Mouse (Mus musculus) ovary, postnatal 36 days (tissue): ENCODE measurements at regions not wholly inside any gene's neighbourhood (a gene's known extent, or its start where the extent isn't known, plus 50 kb on each side); places are given as distances from the start of the nearest gene placed in this dataset.
A peak's percentile ranks its signal among the peaks of the same experiment; 100 is the strongest.

Experiments
- DNase-seq: peaks from one replicate; pipeline ENCODE4 v3.0.0; 2022; ENCODE audit warnings: low spot score, mixed read lengths

- no peak for DNase-seq
Measured at GRCm38 (mm10) chr6:78599751-78600150, 131.1 kb upstream of the Reg3g start.

GRCm38 (mm10) chr6:78570000-78570597 is 101.4 kb upstream of the Reg3g start:
- DNase-seq = no peak

- no peak for DNase-seq
Measured at GRCm38 (mm10) chr6:78553008-78553698, 84.5 kb upstream of the Reg3g start.

GRCm38 (mm10) chr6:78552353-78552698 is 83.7 kb upstream of the Reg3g start:
- DNase-seq = no peak

- DNase-seq = no peak
Measured at GRCm38 (mm10) chr6:78551666-78552352, 83.1 kb upstream of the Reg3g start.

- DNase-seq = no peak
Measured at GRCm38 (mm10) chr6:78548476-78548875, 79.8 kb upstream of the Reg3g start.

GRCm38 (mm10) chr6:78547721-78548120 is 79.0 kb upstream of the Reg3g start:
- no peak for DNase-seq

GRCm38 (mm10) chr6:78544238-78544637 is 75.6 kb upstream of the Reg3g start:
- DNase-seq = peak; percentile 10

- no peak for DNase-seq
Measured at GRCm38 (mm10) chr6:78537476-78537875, 68.8 kb upstream of the Reg3g start.

- no peak for DNase-seq
Measured at GRCm38 (mm10) chr6:78526986-78527762, 58.5 kb upstream of the Reg3g start.
